Mouse (Mus musculus) kidney, embryonic 14.5 days (tissue): ENCODE measurements around the gene Htra3. TPM values are rescaled to one million over a fixed set of nuclear protein-coding genes. Genes with fewer than 3 reads are reported as not detected.
A peak's percentile ranks its signal among the peaks of the same experiment; 100 is the strongest.

Experiments used
- ATAC-seq: fragments of 200-750 bp; cut with Nextera tagmentation; 2 replicates; pipeline ENCODE4 v1.8.0; 2017; ENCODE audit warnings: moderate number of reproducible peaks, mild to moderate bottlenecking, moderate TSS enrichment, moderate library complexity; ENCODE audit not compliant: low FRiP score, low TSS enrichment
- H3K27ac ChIP-seq: fragments of 300-500 bp; sonication (generic); 2 replicates; pipeline ENCODE4 v1.5.1; 2014; ENCODE audit warnings: low read depth, mild to moderate bottlenecking, low read length, moderate library complexity, mixed read lengths
- H3K27me3 ChIP-seq: fragments of 300-500 bp; sonication (generic); 2 replicates; pipeline ENCODE4 v1.6.1; 2014; ENCODE audit warnings: mild to moderate bottlenecking, low read length; ENCODE audit not compliant: control insufficient read depth, insufficient read depth
- H3K36me3 ChIP-seq: fragments of 300-500 bp; sonication (generic); 2 replicates; pipeline ENCODE4 v1.6.1; 2014; ENCODE audit warnings: low read length, mixed read lengths; ENCODE audit not compliant: control insufficient read depth, insufficient read depth
- H3K4me1 ChIP-seq: fragments of 300-500 bp; sonication (generic); 2 replicates; pipeline ENCODE4 v1.6.1; 2014; ENCODE audit warnings: low read length, mixed read lengths; ENCODE audit not compliant: control insufficient read depth, insufficient read depth
- H3K4me2 ChIP-seq: fragments of 300-500 bp; sonication (generic); replicated peaks from 2 replicates; pipeline ENCODE4 v1.6.1; 2014; ENCODE audit warnings: low read depth, mild to moderate bottlenecking, low read length
- H3K4me3 ChIP-seq: fragments of 300-500 bp; sonication (generic); 2 replicates; pipeline ENCODE4 v1.5.1; 2014; ENCODE audit warnings: mild to moderate bottlenecking, low read length
- H3K9ac ChIP-seq: fragments of 300-500 bp; sonication (generic); 2 replicates; pipeline ENCODE4 v1.6.1; 2014; ENCODE audit warnings: low read depth, mild to moderate bottlenecking, low read length, moderate library complexity
- H3K9me3 ChIP-seq: fragments of 300-500 bp; sonication (generic); 2 replicates; pipeline ENCODE4 v1.6.1; 2016; ENCODE audit warnings: low read length; ENCODE audit not compliant: control insufficient read depth
- WGBS: fragments of 180-500 bp; shearing (Covaris S2); extraction: QIAGEN DNeasy Blood & Tissue Kit; methylation state at CpG from one replicate; pipeline ENCODE4 v1.1.7; 2014; 5-methylcytosine and 5-hydroxymethylcytosine counted together
- polyA plus RNA-seq: library from polyadenylated mRNA; unstranded; fragments of >200 nt; fragmentation: Nextera tagmentation; extraction: Ambion mirVana; gene quantifications from 2 replicates; pipeline ENCODE4 v1.2.1, GENCODE M21; 2014

Gene Htra3
- polyA plus RNA-seq, 1 experiment from 2014 or later = 8.6 TPM

DNA sequence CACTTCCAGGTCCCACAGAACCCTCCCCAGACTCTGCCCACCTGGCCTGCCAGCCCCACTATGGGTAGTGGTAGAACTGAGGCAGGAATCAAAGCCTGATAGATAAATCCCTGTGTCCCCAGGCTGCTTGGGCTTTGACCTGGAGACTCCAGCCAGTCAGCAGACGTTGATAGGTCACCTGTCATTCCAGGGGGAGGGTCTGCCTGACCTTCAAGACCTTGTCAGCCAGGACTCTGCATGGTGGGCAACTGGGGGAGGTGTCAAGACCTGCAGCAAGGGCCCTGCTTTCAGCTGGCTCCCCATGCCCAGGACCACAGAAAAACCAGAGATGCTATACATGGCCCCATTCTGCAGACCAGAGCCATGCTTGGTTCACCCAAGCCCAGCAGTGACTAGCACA is 7.0 kb downstream of the Htra3 start:
- WGBS = 50% methylated on average over 1 of the region's 1 CpGs
- Histone ChIP-seq H3K27ac (peak overlapping the region; percentile 15; the same call in 1 of the 2 replicates), H3K4me1 (peaks cover 40% of the 10 kb centered on the region)

DNA sequence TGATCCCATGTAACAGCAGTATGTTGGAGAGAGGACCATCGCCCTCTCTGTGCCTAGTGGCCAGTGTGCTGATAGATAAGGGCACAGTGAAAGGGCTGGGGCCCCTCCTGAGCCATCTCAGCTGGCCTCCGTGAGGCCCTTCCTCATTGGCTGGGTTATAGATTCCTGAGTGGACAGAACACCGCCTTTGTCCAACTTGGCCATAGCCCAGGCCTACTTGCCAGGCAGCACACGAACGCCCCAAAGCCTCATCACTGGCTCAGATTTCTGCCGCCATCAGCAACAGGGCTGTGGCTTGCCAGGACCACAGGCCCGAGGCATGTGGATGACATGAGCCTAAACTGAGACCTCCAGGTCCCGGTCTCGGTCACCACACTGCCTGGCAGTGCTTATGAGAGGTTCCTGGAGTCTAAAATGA is 8.1 kb downstream of the Htra3 start:
- H3K27me3 ChIP-seq = no peaks in the 10 kb centered on the region
- 66% methylated on average over 9 of the region's 9 CpGs for WGBS
- H3K36me3 ChIP-seq = no peaks in the 10 kb centered on the region
- no peak overlapping the region for H3K4me2 ChIP-seq
- no peak overlapping the region for H3K9ac ChIP-seq
- ATAC-seq = no peak; the same call in 1 of the 2 replicates
- peaks cover 40% of the 10 kb centered on the region for H3K4me1 ChIP-seq
- H3K9me3 ChIP-seq = no peaks in the 10 kb centered on the region
- no peak overlapping the region for H3K4me3 ChIP-seq
- H3K27ac ChIP-seq = no peak overlapping the region; the same call in 1 of the 2 replicates

More for the DNA sequence above, 7.0 kb downstream of the Htra3 start:
- no peak for ATAC-seq
- Histone ChIP-seq H3K36me3 (no peaks in the 10 kb centered on the region), H3K9ac (no peak overlapping the region; the same call in 1 of the 2 replicates), H3K4me2 (no peak overlapping the region), H3K4me3 (no peak overlapping the region), H3K27me3 (no peaks in the 10 kb centered on the region; the same call in 1 of the 2 replicates), H3K9me3 (no peaks in the 10 kb centered on the region)

DNA sequence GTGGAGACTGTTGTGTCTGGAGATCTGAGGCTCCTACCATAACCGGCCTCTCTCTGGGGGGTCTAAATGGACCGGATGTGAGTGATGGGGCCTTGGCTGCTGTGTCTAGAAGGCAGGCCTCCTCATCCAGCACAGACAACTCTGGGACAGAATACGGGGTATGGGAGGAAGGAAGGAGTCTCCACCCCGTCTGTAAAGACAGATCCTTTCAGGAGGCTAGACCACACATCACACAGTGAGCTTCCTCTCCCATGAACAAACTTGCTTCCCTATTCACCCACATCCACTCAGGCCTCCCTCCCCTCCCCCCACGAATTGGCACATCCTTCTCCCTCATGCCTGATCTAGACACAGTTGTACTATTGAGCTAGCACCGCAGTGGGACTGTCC is 9.2 kb downstream of the Htra3 start:
- H3K27me3 ChIP-seq = no peaks in the 10 kb centered on the region
- no peak overlapping the region for H3K4me3 ChIP-seq
- 0 out of 2 replicates have a peak overlapping the region, but pooled peaks have one; percentile 12 for H3K9ac ChIP-seq
- 39% methylated on average over 6 of the region's 6 CpGs for WGBS
- no peaks in the 10 kb centered on the region for H3K36me3 ChIP-seq
- H3K27ac ChIP-seq = peak overlapping the region; percentile 38; the same call in 1 of the 2 replicates
- no peak overlapping the region for H3K4me2 ChIP-seq
- peaks cover 40% of the 10 kb centered on the region for H3K4me1 ChIP-seq
- H3K9me3 ChIP-seq = no peaks in the 10 kb centered on the region
- peak; percentile 40 for ATAC-seq

DNA sequence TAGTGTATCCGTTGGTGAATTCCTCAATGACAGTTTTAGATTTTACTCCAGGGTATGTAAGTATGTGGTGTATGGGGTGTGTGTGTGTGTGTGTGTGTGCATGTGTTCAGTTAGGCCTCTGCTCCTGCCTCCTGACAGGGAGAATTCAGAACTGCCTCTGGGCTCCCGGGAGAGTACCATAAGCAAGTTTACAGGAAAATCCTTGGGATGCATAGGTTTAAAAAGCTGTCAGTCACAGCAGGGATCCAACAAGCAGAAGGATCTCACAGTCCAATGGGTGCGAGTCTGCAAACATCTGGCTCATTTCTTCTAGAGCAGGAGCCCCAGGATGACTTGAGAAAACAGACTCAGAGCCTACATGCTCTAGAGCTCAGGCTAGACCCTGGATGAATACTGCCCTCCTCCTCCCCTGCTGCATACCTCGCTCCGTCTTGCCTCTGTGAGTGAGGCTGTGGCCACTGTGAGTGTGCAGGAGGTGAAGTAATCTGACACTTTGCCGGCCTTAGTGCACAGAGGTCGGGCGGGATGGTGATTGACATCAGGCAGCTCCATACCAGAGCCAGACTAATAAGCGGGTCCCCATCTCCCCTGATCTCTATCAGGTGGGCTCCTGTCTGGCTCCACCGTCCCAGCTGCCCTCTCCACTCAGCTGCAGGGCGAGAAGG is 9.7 kb downstream of the Htra3 start:
- no peaks in the 10 kb centered on the region for H3K9me3 ChIP-seq
- peak; percentile 47 for ATAC-seq
- no peak overlapping the region for H3K4me3 ChIP-seq
- 0 out of 2 replicates have a peak overlapping the region, but pooled peaks have one; percentile 12 for H3K9ac ChIP-seq
- no peaks in the 10 kb centered on the region for H3K27me3 ChIP-seq
- no peaks in the 10 kb centered on the region for H3K36me3 ChIP-seq
- H3K4me1 ChIP-seq = peaks cover 40% of the 10 kb centered on the region
- WGBS = 14% methylated on average over 11 of the region's 11 CpGs
- H3K4me2 ChIP-seq = no peak overlapping the region
- H3K27ac ChIP-seq = peak overlapping the region; percentile 65; the same call in 1 of the 2 replicates

DNA sequence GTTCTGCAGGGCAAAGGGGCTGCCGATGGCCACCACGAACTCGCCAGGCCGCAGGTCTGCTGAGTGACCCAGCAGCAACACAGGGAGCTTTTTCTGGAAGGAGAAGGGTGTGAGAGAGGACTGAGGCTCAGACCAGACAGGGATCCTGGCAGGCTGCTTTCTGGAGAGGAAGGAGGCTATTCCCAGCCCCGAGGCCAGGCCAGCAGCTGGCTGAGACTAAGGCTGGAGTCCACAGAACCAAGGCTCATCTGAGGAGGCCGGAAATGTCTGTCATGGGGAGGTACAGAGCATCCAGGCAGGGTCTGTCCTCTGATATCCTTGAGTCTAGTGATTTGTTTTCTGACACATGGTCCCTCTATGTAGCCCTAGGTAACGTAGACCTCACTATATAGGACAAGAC is 13.4 kb downstream of the Htra3 start:
- Histone ChIP-seq H3K4me2 (no peak overlapping the region), H3K36me3 (no peaks in the 10 kb centered on the region), H3K9me3 (no peaks in the 10 kb centered on the region), H3K9ac (no peak overlapping the region), H3K27ac (no peak overlapping the region), H3K4me1 (peaks cover 20% of the 10 kb centered on the region; the same call in 1 of the 2 replicates), H3K27me3 (no peaks in the 10 kb centered on the region), H3K4me3 (no peak overlapping the region)
- 92% methylated on average over 7 of the region's 7 CpGs for WGBS
- no peak for ATAC-seq

DNA sequence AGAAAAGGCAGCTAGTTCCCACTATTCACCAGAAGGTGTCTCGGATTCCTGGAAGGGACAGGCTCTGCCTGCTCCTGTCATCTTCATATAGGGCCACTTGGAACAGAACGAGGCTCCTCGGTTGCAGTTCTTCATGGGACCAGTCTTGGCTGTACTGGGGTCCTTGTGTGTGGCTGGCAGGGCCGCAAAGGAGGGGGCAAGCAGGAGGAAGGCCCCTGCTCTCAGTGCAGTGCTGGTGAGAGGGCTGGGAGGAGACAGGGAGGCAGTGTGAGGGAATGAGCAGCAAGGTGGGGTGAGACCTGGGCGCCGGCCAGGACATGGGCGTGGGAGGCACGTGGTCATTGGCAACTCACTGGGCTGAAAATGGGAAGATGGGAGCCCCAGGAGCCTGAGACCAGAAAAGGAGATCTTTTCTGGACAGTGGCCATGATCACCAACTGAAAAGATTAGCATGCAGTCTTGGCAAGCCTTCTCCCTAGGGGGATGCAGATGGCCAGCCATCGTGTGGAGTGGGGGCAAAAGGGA is 17.5 kb downstream of the Htra3 start:
- H3K4me1 ChIP-seq = no peaks in the 10 kb centered on the region
- H3K4me2 ChIP-seq = no peak overlapping the region
- no peak overlapping the region for H3K9ac ChIP-seq
- H3K4me3 ChIP-seq = no peak overlapping the region
- no peaks in the 10 kb centered on the region for H3K36me3 ChIP-seq
- no peak overlapping the region for H3K27ac ChIP-seq
- no peaks in the 10 kb centered on the region for H3K9me3 ChIP-seq
- H3K27me3 ChIP-seq = no peaks in the 10 kb centered on the region
- ATAC-seq = no peak
- 85% methylated on average over 9 of the region's 9 CpGs for WGBS

DNA sequence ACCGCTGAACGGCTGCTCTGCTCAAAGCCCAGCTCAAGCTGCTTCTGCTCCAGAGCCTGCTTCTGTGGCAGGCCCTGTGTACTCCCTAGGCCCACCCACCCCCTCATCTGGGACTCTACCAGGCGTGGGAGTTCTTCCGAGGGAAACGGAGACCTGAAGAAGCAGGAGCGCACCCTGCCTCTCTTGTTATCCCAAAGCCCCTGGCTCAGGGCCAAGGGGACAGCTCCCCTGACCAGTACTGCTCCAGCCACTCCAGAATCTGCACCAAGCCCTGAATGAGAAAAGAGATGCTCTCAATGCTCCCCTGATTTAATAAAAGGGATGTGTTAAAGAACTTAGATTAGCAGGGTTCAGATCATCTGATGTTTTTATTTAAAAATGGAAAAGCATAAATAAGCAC is 18.4 kb downstream of the Htra3 start:
- Histone ChIP-seq H3K9me3 (no peaks in the 10 kb centered on the region), H3K4me1 (no peaks in the 10 kb centered on the region), H3K4me3 (no peak overlapping the region), H3K27ac (no peak overlapping the region), H3K36me3 (no peaks in the 10 kb centered on the region), H3K9ac (no peak overlapping the region), H3K27me3 (no peaks in the 10 kb centered on the region), H3K4me2 (no peak overlapping the region)
- 53% methylated on average over 6 of the region's 6 CpGs for WGBS
- ATAC-seq = no peak

DNA sequence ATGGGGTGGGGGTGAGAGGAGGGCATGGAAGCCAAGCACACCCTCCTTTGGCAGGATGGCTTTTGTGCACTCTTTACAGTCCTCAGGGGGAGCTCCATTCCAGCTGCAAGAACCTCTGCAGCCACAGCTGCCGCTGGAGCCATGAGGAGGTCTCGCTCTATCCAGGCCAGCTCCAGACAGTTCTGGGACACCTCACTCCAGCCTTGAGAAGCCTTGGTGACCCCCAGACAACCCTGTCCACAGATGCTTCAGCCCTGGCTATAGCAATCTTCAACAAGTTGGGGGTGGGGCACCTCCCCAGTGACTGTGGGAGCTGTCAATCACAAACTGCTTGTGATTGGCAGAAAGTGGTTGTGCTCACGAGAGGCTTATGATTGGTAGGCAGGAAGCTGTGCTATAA is 20.1 kb downstream of the Htra3 start:
- Histone ChIP-seq H3K4me1 (no peaks in the 10 kb centered on the region), H3K9me3 (no peaks in the 10 kb centered on the region), H3K9ac (no peak overlapping the region), H3K27ac (no peak overlapping the region), H3K4me3 (no peak overlapping the region), H3K27me3 (no peaks in the 10 kb centered on the region), H3K36me3 (no peaks in the 10 kb centered on the region), H3K4me2 (no peak overlapping the region)
- WGBS = 65% methylated on average over 3 of the region's 3 CpGs
- no peak for ATAC-seq

DNA sequence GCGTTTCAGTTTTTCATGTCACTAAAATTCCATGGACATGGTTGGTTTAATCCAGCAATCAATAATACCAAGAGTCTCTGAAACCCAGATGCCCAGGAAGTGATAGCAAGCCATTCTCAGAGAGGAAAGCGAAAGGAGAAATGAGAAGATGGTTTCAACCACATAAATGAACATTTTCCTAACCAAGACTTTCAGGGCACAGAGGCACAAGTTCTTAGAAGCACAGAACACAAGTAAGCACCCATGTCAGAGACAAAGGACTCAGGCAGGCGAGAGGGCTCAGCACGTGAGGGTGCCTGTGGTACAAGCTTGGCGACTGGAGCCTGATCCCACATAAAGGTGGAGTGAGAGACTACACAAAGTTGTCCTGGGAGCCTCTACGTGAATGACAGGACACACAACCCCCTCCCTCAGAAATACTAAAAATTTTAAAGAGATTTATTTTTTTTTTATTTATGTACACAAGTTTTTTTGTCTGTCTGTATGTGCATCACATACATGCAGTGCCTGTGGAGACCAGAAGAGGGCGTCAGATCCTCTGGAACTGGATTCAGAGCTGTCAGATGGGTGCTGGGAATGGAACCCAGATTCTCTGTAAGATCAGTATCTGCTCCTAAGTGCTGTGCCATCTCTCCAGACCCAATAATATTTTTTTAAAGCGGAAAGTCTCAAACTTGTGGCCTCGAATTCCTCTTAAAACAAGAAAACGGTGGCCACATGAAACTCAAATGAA is 23.7 kb downstream of the Htra3 start:
- no peak for ATAC-seq
- Histone ChIP-seq H3K9ac (no peak overlapping the region), H3K27ac (no peak overlapping the region), H3K4me1 (no peaks in the 10 kb centered on the region), H3K27me3 (no peaks in the 10 kb centered on the region), H3K4me3 (no peak overlapping the region), H3K4me2 (no peak overlapping the region), H3K9me3 (no peaks in the 10 kb centered on the region), H3K36me3 (no peaks in the 10 kb centered on the region)
- WGBS = 86% methylated on average over 10 of the region's 10 CpGs
